Mouse (Mus musculus): Measurements from ENCODE around the gene Bmpr1b. TPM values are rescaled to one million over a fixed set of nuclear protein-coding genes. Genes with fewer than 3 reads are reported as not detected.
A peak's percentile ranks its signal among the peaks of the same experiment; 100 is the strongest.

Bmpr1b gene
- polyA plus RNA-seq, 1 experiment from 2014 or later: 2.7 TPM

- Histone ChIP-seq H3K4me1 (replicated peaks; ENCODE audit: control insufficient read depth, insufficient read depth) (no peaks in the 10 kb centered on the region), H3K4me2 (replicated peaks; ENCODE audit: low read depth) (no peak overlapping the region), H3K36me3 (ENCODE audit: control insufficient read depth, insufficient read depth, low read length) (no peaks in the 10 kb centered on the region), H3K9me3 (ENCODE audit: control insufficient read depth, low read length) (no peaks in the 10 kb centered on the region), H3K4me3 (ENCODE audit: low read depth, low read length) (no peak overlapping the region), H3K27ac (replicated peaks) (no peak overlapping the region), H3K9ac (ENCODE audit: low read length) (no peak overlapping the region), H3K27me3 (ENCODE audit: control insufficient read depth, insufficient read depth, low read length) (no peaks in the 10 kb centered on the region)
- WGBS: 87% methylated on average over 7 of the region's 7 CpGs
- ATAC-seq (ENCODE audit: low FRiP score, low TSS enrichment) (no peak), DNase-seq (ENCODE audit: low spot score) (no peak)
- TF ChIP-seq EP300 (optimal IDR thresholded peaks at IDR 0.05): no peak
- TF ChIP-seq CTCF (IDR thresholded peaks at IDR 0.05; ENCODE audit: low read depth): no peak
Observed at GRCm38 (mm10) chr3:142019716-142020115, 149.5 kb downstream of the Bmpr1b start.

GRCm38 (mm10) chr3:141984548-141984947 lies 184.7 kb downstream of the Bmpr1b start:
- Histone ChIP-seq H3K4me3 (ENCODE audit: low read depth, low read length) (no peak overlapping the region), H3K27me3 (ENCODE audit: control insufficient read depth, insufficient read depth, low read length) (no peaks in the 10 kb centered on the region), H3K9me3 (ENCODE audit: control insufficient read depth, low read length) (no peaks in the 10 kb centered on the region), H3K27ac (replicated peaks) (no peak overlapping the region), H3K4me2 (replicated peaks; ENCODE audit: low read depth) (no peak overlapping the region), H3K9ac (ENCODE audit: low read length) (no peak overlapping the region), H3K36me3 (ENCODE audit: control insufficient read depth, insufficient read depth, low read length) (no peaks in the 10 kb centered on the region), H3K4me1 (replicated peaks; ENCODE audit: control insufficient read depth, insufficient read depth) (no peaks in the 10 kb centered on the region)
- ATAC-seq (ENCODE audit: low FRiP score, low TSS enrichment) (no peak), DNase-seq (ENCODE audit: low spot score) (no peak)
- 63% methylated on average over 7 of the region's 7 CpGs for WGBS
- TF ChIP-seq EP300 (optimal IDR thresholded peaks at IDR 0.05): no peak
- TF ChIP-seq CTCF (IDR thresholded peaks at IDR 0.05; ENCODE audit: low read depth): no peak

GRCm38 (mm10) chr3:141981613-141982432 lies 187.4 kb downstream of the Bmpr1b start:
- Histone ChIP-seq H3K4me2 (replicated peaks; ENCODE audit: low read depth) (peak overlapping the region; percentile 11; the same call in 1 of the 2 replicates), H3K4me1 (replicated peaks; ENCODE audit: control insufficient read depth, insufficient read depth) (no peaks in the 10 kb centered on the region), H3K36me3 (ENCODE audit: control insufficient read depth, insufficient read depth, low read length) (no peaks in the 10 kb centered on the region), H3K27me3 (ENCODE audit: control insufficient read depth, insufficient read depth, low read length) (no peaks in the 10 kb centered on the region), H3K27ac (replicated peaks) (no peak overlapping the region), H3K9ac (ENCODE audit: low read length) (no peak overlapping the region), H3K9me3 (ENCODE audit: control insufficient read depth, low read length) (no peaks in the 10 kb centered on the region), H3K4me3 (ENCODE audit: low read depth, low read length) (no peak overlapping the region)
- TF ChIP-seq CTCF (IDR thresholded peaks at IDR 0.05; ENCODE audit: low read depth) (no peak), EP300 (optimal IDR thresholded peaks at IDR 0.05) (no peak)
- ATAC-seq (ENCODE audit: low FRiP score, low TSS enrichment): no peak
- DNase-seq (ENCODE audit: low spot score): peak; percentile 21
- WGBS: 64% methylated on average over 24 of the region's 24 CpGs

GRCm38 (mm10) chr3:141966244-141966643 lies 203.0 kb downstream of the Bmpr1b start:
- H3K36me3 ChIP-seq (ENCODE audit: control insufficient read depth, insufficient read depth, low read length): no peaks in the 10 kb centered on the region
- H3K27me3 ChIP-seq (ENCODE audit: control insufficient read depth, insufficient read depth, low read length): no peaks in the 10 kb centered on the region
- DNase-seq (ENCODE audit: low spot score) (no peak), ATAC-seq (ENCODE audit: low FRiP score, low TSS enrichment) (no peak)
- WGBS: 78% methylated on average over 4 of the region's 4 CpGs
- no peak overlapping the region for H3K4me2 ChIP-seq (replicated peaks; ENCODE audit: low read depth)
- no peaks in the 10 kb centered on the region for H3K4me1 ChIP-seq (replicated peaks; ENCODE audit: control insufficient read depth, insufficient read depth)
- TF ChIP-seq CTCF (IDR thresholded peaks at IDR 0.05; ENCODE audit: low read depth) (no peak), EP300 (optimal IDR thresholded peaks at IDR 0.05) (no peak)
- H3K9ac ChIP-seq (ENCODE audit: low read length): no peak overlapping the region
- no peak overlapping the region for H3K27ac ChIP-seq (replicated peaks)
- H3K9me3 ChIP-seq (ENCODE audit: control insufficient read depth, low read length): no peaks in the 10 kb centered on the region
- no peak overlapping the region for H3K4me3 ChIP-seq (ENCODE audit: low read depth, low read length)

- no peaks in the 10 kb centered on the region; the same call in 1 of the 2 replicates for H3K4me1 ChIP-seq (replicated peaks; ENCODE audit: control insufficient read depth, insufficient read depth)
- ATAC-seq (ENCODE audit: low FRiP score, low TSS enrichment) (no peak), DNase-seq (ENCODE audit: low spot score) (no peak)
- no peaks in the 10 kb centered on the region for H3K9me3 ChIP-seq (ENCODE audit: control insufficient read depth, low read length)
- no peak overlapping the region for H3K9ac ChIP-seq (ENCODE audit: low read length)
- no peak overlapping the region for H3K4me2 ChIP-seq (replicated peaks; ENCODE audit: low read depth)
- no peaks in the 10 kb centered on the region for H3K27me3 ChIP-seq (ENCODE audit: control insufficient read depth, insufficient read depth, low read length)
- no peaks in the 10 kb centered on the region for H3K36me3 ChIP-seq (ENCODE audit: control insufficient read depth, insufficient read depth, low read length)
- no peak overlapping the region for H3K27ac ChIP-seq (replicated peaks)
- H3K4me3 ChIP-seq (ENCODE audit: low read depth, low read length): no peak overlapping the region
- no peak for TF ChIP-seq CTCF (IDR thresholded peaks at IDR 0.05; ENCODE audit: low read depth)
- TF ChIP-seq EP300 (optimal IDR thresholded peaks at IDR 0.05): no peak
- WGBS: 48% methylated on average over 6 of the region's 6 CpGs
Observed at GRCm38 (mm10) chr3:141952931-141953330, 216.3 kb downstream of the Bmpr1b start.

GRCm38 (mm10) chr3:141950642-141951041 lies 218.6 kb downstream of the Bmpr1b start:
- H3K9me3 ChIP-seq (ENCODE audit: control insufficient read depth, low read length): no peaks in the 10 kb centered on the region
- ATAC-seq (ENCODE audit: low FRiP score, low TSS enrichment): no peak
- H3K36me3 ChIP-seq (ENCODE audit: control insufficient read depth, insufficient read depth, low read length): no peaks in the 10 kb centered on the region
- H3K27ac ChIP-seq (replicated peaks): no peak overlapping the region
- no peaks in the 10 kb centered on the region for H3K27me3 ChIP-seq (ENCODE audit: control insufficient read depth, insufficient read depth, low read length)
- 48% methylated on average over 8 of the region's 8 CpGs for WGBS
- no peak for TF ChIP-seq EP300 (optimal IDR thresholded peaks at IDR 0.05)
- no peak for TF ChIP-seq CTCF (IDR thresholded peaks at IDR 0.05; ENCODE audit: low read depth)
- no peaks in the 10 kb centered on the region; the same call in 1 of the 2 replicates for H3K4me1 ChIP-seq (replicated peaks; ENCODE audit: control insufficient read depth, insufficient read depth)
- H3K4me3 ChIP-seq (ENCODE audit: low read depth, low read length): no peak overlapping the region
- H3K4me2 ChIP-seq (replicated peaks; ENCODE audit: low read depth): no peak overlapping the region
- DNase-seq (ENCODE audit: low spot score): no peak
- H3K9ac ChIP-seq (ENCODE audit: low read length): no peak overlapping the region

All from stomach, postnatal 0 days (tissue).